ENCODE assay signal across 16 mouse cellular contexts in the genomic region with DNA sequence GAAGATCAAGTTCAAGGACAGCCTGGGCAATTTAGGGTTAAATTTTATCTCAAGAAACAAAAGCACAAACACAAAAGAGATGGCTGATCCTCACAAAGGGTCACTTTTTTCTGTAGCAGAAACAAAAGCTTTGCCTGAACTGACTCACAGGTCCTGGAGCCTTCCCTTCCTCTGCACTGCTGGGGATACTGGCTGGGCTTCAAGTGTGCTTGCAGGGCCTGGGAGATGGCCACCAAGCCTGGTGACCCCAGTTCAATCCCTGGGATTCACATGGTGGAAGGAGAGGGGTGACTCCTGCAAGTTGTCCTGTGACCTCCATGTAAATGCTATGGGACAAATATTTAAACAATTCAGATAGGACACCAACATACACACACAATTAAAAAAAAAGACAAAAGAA. TPM values are rescaled to one million over a fixed set of nuclear protein-coding genes. Genes with fewer than 3 reads are reported as not detected.
DNase-seq lines count a peak whose midpoint lies in the region; ATAC-seq and TF ChIP-seq lines count a peak whose summit lies in the region.
"Had no signal": no experiment of that assay in that cellular context is flagged by ENCODE, and none has a peak within 500 bp of the region (broad histone marks: within the 10 kb centered on the region; RNA-seq: fewer than 3 reads in every experiment).

No protein-coding gene starts in this region.

- no peaks in the 10 kb centered on the region for H3K27me3 ChIP-seq in forebrain, embryonic 14.5 days (replicated peaks; ENCODE audit: control insufficient read depth, insufficient read depth, low read length)
- no peaks in the 10 kb centered on the region for H3K27me3 ChIP-seq in forebrain, embryonic 13.5 days
- H3K27me3 ChIP-seq in intestine, embryonic 16.5 days (replicated peaks; ENCODE audit: control insufficient read depth, insufficient read depth, low read length): no peaks in the 10 kb centered on the region
- no peaks in the 10 kb centered on the region for H3K27me3 ChIP-seq in intestine, postnatal 0 days (replicated peaks; ENCODE audit: control insufficient read depth, insufficient read depth, low read length)
- H3K27me3 ChIP-seq in midbrain, embryonic 14.5 days (ENCODE audit: control insufficient read depth, insufficient read depth, low read length): no peaks in the 10 kb centered on the region
- H3K27me3 ChIP-seq in midbrain, embryonic 16.5 days (ENCODE audit: control insufficient read depth, insufficient read depth, low read depth, low read length): no peaks in the 10 kb centered on the region
- H3K27me3 ChIP-seq in midbrain, postnatal 0 days (ENCODE audit: insufficient read depth, low read length): no peaks in the 10 kb centered on the region
- H3K27me3 ChIP-seq: limb, embryonic 13.5 days had no signal

- no peaks in the 10 kb centered on the region for H3K9me3 ChIP-seq in forebrain, embryonic 14.5 days (replicated peaks; ENCODE audit: control insufficient read depth, low read length)
- no peaks in the 10 kb centered on the region for H3K9me3 ChIP-seq in forebrain, embryonic 13.5 days (replicated peaks)
- no peaks in the 10 kb centered on the region for H3K9me3 ChIP-seq in intestine, embryonic 16.5 days (ENCODE audit: control insufficient read depth, low read length)
- no peaks in the 10 kb centered on the region for H3K9me3 ChIP-seq in intestine, postnatal 0 days (ENCODE audit: control insufficient read depth)
- no peaks in the 10 kb centered on the region for H3K9me3 ChIP-seq in midbrain, embryonic 14.5 days (ENCODE audit: control insufficient read depth, low read length)
- H3K9me3 ChIP-seq in midbrain, embryonic 16.5 days (replicated peaks; ENCODE audit: control insufficient read depth, low read length, poor library complexity, severe bottlenecking): no peaks in the 10 kb centered on the region
- no peaks in the 10 kb centered on the region for H3K9me3 ChIP-seq in midbrain, postnatal 0 days (ENCODE audit: low read length)
- H3K9me3 ChIP-seq: limb, embryonic 13.5 days had no signal

- peaks cover 37% of the 10 kb centered on the region for H3K4me1 ChIP-seq in forebrain, embryonic 14.5 days (ENCODE audit: control insufficient read depth, insufficient read depth, low read length)
- H3K4me1 ChIP-seq in forebrain, embryonic 13.5 days: peaks cover 45% of the 10 kb centered on the region
- peaks cover 57% of the 10 kb centered on the region for H3K4me1 ChIP-seq in intestine, embryonic 16.5 days (ENCODE audit: control insufficient read depth, insufficient read depth, low read length)
- H3K4me1 ChIP-seq in intestine, postnatal 0 days (replicated peaks; ENCODE audit: control insufficient read depth, insufficient read depth, low read length): peaks cover 11% of the 10 kb centered on the region; the same call in 1 of the 2 replicates
- peaks cover 33% of the 10 kb centered on the region for H3K4me1 ChIP-seq in midbrain, embryonic 14.5 days (ENCODE audit: control insufficient read depth, insufficient read depth, low read length)
- peaks cover 25% of the 10 kb centered on the region for H3K4me1 ChIP-seq in midbrain, embryonic 16.5 days (ENCODE audit: control insufficient read depth, insufficient read depth, low read length)
- H3K4me1 ChIP-seq in midbrain, postnatal 0 days (ENCODE audit: insufficient read depth, low read length): peaks cover 16% of the 10 kb centered on the region

- H3K9ac ChIP-seq in forebrain, embryonic 14.5 days (ENCODE audit: low read length): no peak overlapping the region
- H3K9ac ChIP-seq in forebrain, embryonic 13.5 days: no peak overlapping the region
- no peak overlapping the region for H3K9ac ChIP-seq in intestine, embryonic 16.5 days (ENCODE audit: low read depth, low read length)
- H3K9ac ChIP-seq in intestine, postnatal 0 days (ENCODE audit: low read depth, low read length): no peak overlapping the region
- H3K9ac ChIP-seq in midbrain, embryonic 14.5 days (replicated peaks; ENCODE audit: low read length): no peak overlapping the region
- no peak overlapping the region for H3K9ac ChIP-seq in midbrain, embryonic 16.5 days (ENCODE audit: low read depth, low read length)
- H3K9ac ChIP-seq in midbrain, postnatal 0 days (replicated peaks; ENCODE audit: low read length, poor library complexity, severe bottlenecking): no peak overlapping the region
- H3K9ac ChIP-seq: limb, embryonic 13.5 days had no signal

- H3K4me2 ChIP-seq in forebrain, embryonic 14.5 days (ENCODE audit: low read length): no peak overlapping the region
- H3K4me2 ChIP-seq in forebrain, embryonic 13.5 days: no peak overlapping the region
- no peak overlapping the region for H3K4me2 ChIP-seq in intestine, embryonic 16.5 days (ENCODE audit: low read depth, low read length)
- no peak overlapping the region for H3K4me2 ChIP-seq in intestine, postnatal 0 days (replicated peaks; ENCODE audit: low read depth)
- no peak overlapping the region for H3K4me2 ChIP-seq in midbrain, embryonic 14.5 days (ENCODE audit: low read length)
- H3K4me2 ChIP-seq in midbrain, embryonic 16.5 days (ENCODE audit: low read length): no peak overlapping the region
- H3K4me2 ChIP-seq in midbrain, postnatal 0 days (ENCODE audit: low read depth, low read length, poor library complexity, severe bottlenecking): no peak overlapping the region
- H3K4me2 ChIP-seq: limb, embryonic 13.5 days had no signal

- no peak overlapping the region for H3K4me3 ChIP-seq in forebrain, embryonic 14.5 days (ENCODE audit: low read depth, low read length)
- no peak overlapping the region for H3K4me3 ChIP-seq in forebrain, embryonic 13.5 days
- no peak overlapping the region for H3K4me3 ChIP-seq in intestine, embryonic 16.5 days (ENCODE audit: low read length)
- H3K4me3 ChIP-seq in intestine, postnatal 0 days (ENCODE audit: low read depth, low read length): no peak overlapping the region
- H3K4me3 ChIP-seq in midbrain, embryonic 14.5 days (replicated peaks; ENCODE audit: low read depth, low read length): no peak overlapping the region
- no peak overlapping the region for H3K4me3 ChIP-seq in midbrain, embryonic 16.5 days (ENCODE audit: low read depth, low read length)
- H3K4me3 ChIP-seq in midbrain, postnatal 0 days (ENCODE audit: low read depth, low read length): no peak overlapping the region
- H3K4me3 ChIP-seq: limb, embryonic 13.5 days had no signal

- H3K36me3 ChIP-seq in forebrain, embryonic 14.5 days (ENCODE audit: control insufficient read depth, insufficient read depth, low read length): peaks cover 12% of the 10 kb centered on the region
- H3K36me3 ChIP-seq in forebrain, embryonic 13.5 days (ENCODE audit: poor library complexity, severe bottlenecking): peaks cover 10% of the 10 kb centered on the region
- no peaks in the 10 kb centered on the region; the same call in 1 of the 2 replicates for H3K36me3 ChIP-seq in intestine, embryonic 16.5 days (ENCODE audit: control insufficient read depth, insufficient read depth, low read length)
- peaks cover 8% of the 10 kb centered on the region; the same call in 1 of the 2 replicates for H3K36me3 ChIP-seq in intestine, postnatal 0 days (ENCODE audit: control insufficient read depth, insufficient read depth)
- peaks cover 9% of the 10 kb centered on the region; the same call in 1 of the 2 replicates for H3K36me3 ChIP-seq in midbrain, embryonic 14.5 days (ENCODE audit: control insufficient read depth, insufficient read depth, low read length)
- H3K36me3 ChIP-seq in midbrain, embryonic 16.5 days (ENCODE audit: control insufficient read depth, insufficient read depth, low read length): no peaks in the 10 kb centered on the region; the same call in none of the 2 replicates
- peaks cover 3% of the 10 kb centered on the region; the same call in 1 of the 2 replicates for H3K36me3 ChIP-seq in midbrain, postnatal 0 days (ENCODE audit: insufficient read depth, low read length)

- DNase-seq in forebrain, embryonic 14.5 days (ENCODE audit: low spot score): no peak
- DNase-seq in midbrain, embryonic 14.5 days: no peak
- DNase-seq in midbrain, postnatal 0 days (ENCODE audit: low spot score): no peak
- no peak for DNase-seq in layer of hippocampus, postnatal 25 days (ENCODE audit: extremely low spot score in 1 of 2, low spot score in 1 of 2)
- DNase-seq: cerebellum, adult 9-11 months; gastrocnemius, postnatal 25 days; kidney, postnatal 14 days; layer of hippocampus, postnatal 36 days; thymus, postnatal 14 days had no signal

- no peak for TF ChIP-seq CTCF in intestine, postnatal 0 days (IDR thresholded peaks at IDR 0.05; ENCODE audit: low read depth)
- TF ChIP-seq CTCF in midbrain, postnatal 0 days (IDR thresholded peaks at IDR 0.05): no peak

- no peak for ATAC-seq in forebrain, embryonic 14.5 days
- ATAC-seq in forebrain, embryonic 13.5 days: no peak
- ATAC-seq in intestine, embryonic 16.5 days: no peak
- no peak for ATAC-seq in intestine, postnatal 0 days
- ATAC-seq in midbrain, embryonic 14.5 days (ENCODE audit: low FRiP score, low TSS enrichment): no peak
- no peak for ATAC-seq in midbrain, embryonic 16.5 days
- no peak for ATAC-seq in midbrain, postnatal 0 days (ENCODE audit: low FRiP score)
- ATAC-seq: activated CD4-positive, CD25-positive, alpha-beta regulatory T cell, adult 4 months had no signal

- H3K27ac ChIP-seq in forebrain, embryonic 14.5 days (ENCODE audit: low read depth, low read length): 0 out of 2 replicates have a peak overlapping the region, but pooled peaks have one; percentile 80
- no peak overlapping the region for H3K27ac ChIP-seq in forebrain, embryonic 13.5 days
- peak overlapping the region; percentile 17; the same call in 1 of the 2 replicates for H3K27ac ChIP-seq in intestine, embryonic 16.5 days (ENCODE audit: low read length)
- no peak overlapping the region for H3K27ac ChIP-seq in intestine, postnatal 0 days (ENCODE audit: low read depth, low read length)
- peak overlapping the region; percentile 87; the same call in 1 of the 2 replicates for H3K27ac ChIP-seq in midbrain, embryonic 14.5 days (replicated peaks; ENCODE audit: low read depth, low read length)
- H3K27ac ChIP-seq in midbrain, embryonic 16.5 days (ENCODE audit: low read length): no peak overlapping the region
- peak overlapping the region; percentile 6; the same call in 1 of the 2 replicates for H3K27ac ChIP-seq in midbrain, postnatal 0 days (ENCODE audit: low read depth, low read length)
- H3K27ac ChIP-seq: macrophage had no signal

RNA-seq across cellular contexts. Expression of gene Gna12, which starts 40.7 kb away (rescaled TPM):
- 17.4 and 19.9 TPM in 2 replicates for polyA plus RNA-seq in forebrain, embryonic 14.5 days (2014; fragmentation: Nextera tagmentation; extraction: Ambion mirVana)
- polyA plus RNA-seq in forebrain, embryonic 13.5 days (2015; fragmentation: Nextera tagmentation; extraction: Ambion mirVana): 11.0 and 12.6 TPM in 2 replicates
- 5.2 and 5.4 TPM in 2 replicates for polyA plus RNA-seq in intestine, embryonic 16.5 days (2015; fragmentation: Nextera tagmentation; extraction: Ambion mirVana)
- 13.8 and 14.4 TPM in 2 replicates for polyA plus RNA-seq in intestine, postnatal 0 days (2015; fragmentation: Nextera tagmentation; extraction: Ambion mirVana)
- 21.6 and 22.5 TPM in 2 replicates for polyA plus RNA-seq in midbrain, embryonic 14.5 days (2014; fragmentation: Nextera tagmentation; extraction: Ambion mirVana)
- polyA plus RNA-seq in midbrain, embryonic 16.5 days (2015; fragmentation: Nextera tagmentation; extraction: Ambion mirVana): 9.3 and 11.0 TPM in 2 replicates
- total RNA-seq in midbrain, postnatal 0 days (2014; rRNA removed): 115 and 152 TPM in 2 replicates
- polyA plus RNA-seq in midbrain, postnatal 0 days (2015; fragmentation: Nextera tagmentation; extraction: Ambion mirVana): 26.5 and 28.0 TPM in 2 replicates
- total RNA-seq in layer of hippocampus, postnatal 25 days (2021): 100 to 1,000 TPM; 101 to 111 TPM

Comparison
In these comparisons a context has a peak if more than half of its experiments do, and no peak if none do; other contexts are left out.
1. H3K27ac ChIP-seq: peak in forebrain, embryonic 14.5 days (single experiment), intestine, embryonic 16.5 days (single experiment), midbrain, embryonic 14.5 days (single experiment) and midbrain, postnatal 0 days (single experiment); none in forebrain, embryonic 13.5 days (single experiment), intestine, postnatal 0 days (single experiment) and midbrain, embryonic 16.5 days (single experiment).